Mouse (Mus musculus): ENCODE data around the gene Siah2.

DNA sequence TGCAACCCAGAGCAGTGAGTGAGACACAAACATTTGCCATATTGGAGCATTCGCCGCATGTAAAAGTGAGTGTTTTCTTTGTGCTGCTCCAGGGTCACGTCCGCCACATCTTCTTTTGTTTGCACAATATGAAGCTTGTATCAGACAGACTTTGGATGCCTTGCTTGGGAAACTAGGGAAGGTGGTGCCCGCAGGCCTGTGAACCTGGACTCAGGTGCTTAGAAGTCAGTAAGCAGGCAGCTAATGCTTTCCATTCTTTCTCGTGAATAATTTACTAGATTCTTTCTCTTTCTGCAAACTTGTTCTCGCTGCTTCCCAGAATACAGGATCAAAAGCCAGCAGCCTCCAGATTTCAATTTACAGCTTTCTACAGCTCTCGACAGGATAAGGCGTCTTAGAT, 11.5 kb upstream of the Siah2 start:
- TF ChIP-seq CTCF (conservative IDR thresholded peaks at IDR 0.05; ENCODE audit: low read length) (no peak), POU5F1 (IDR thresholded peaks at IDR 0.05; ENCODE audit: borderline replicate concordance, low read length) (no peak), NANOG (IDR thresholded peaks at IDR 0.05; ENCODE audit: borderline replicate concordance, low read length) (no peak)
